Mouse (Mus musculus) lung, postnatal 0 days (tissue): ENCODE results near the gene Tle4. TPM values are rescaled to one million over a fixed set of nuclear protein-coding genes. Genes with fewer than 3 reads are reported as not detected.

Experiments
- ATAC-seq: fragments of 200-750 bp; cut with Nextera tagmentation; 2 replicates; pipeline ENCODE4 v1.8.0; 2017; ENCODE audit warnings: moderate library complexity
- DNase-seq: peaks from one replicate; pipeline ENCODE4 v3.0.0-alpha.2; 2016; ENCODE audit warnings: low spot score
- H3K27ac ChIP-seq: fragments of 300-500 bp; sonication (generic); 2 replicates; pipeline ENCODE4 v1.5.1; 2014; ENCODE audit warnings: antibody characterized with exemption, mild to moderate bottlenecking, low read length, mixed read lengths
- H3K27me3 ChIP-seq: fragments of 300-500 bp; sonication (generic); replicated peaks from 2 replicates; pipeline ENCODE4 v1.6.1; 2014; ENCODE audit warnings: low read length, mixed read lengths; ENCODE audit not compliant: insufficient read depth
- H3K36me3 ChIP-seq: fragments of 300-500 bp; sonication (generic); 2 replicates; pipeline ENCODE4 v1.6.1; 2014; ENCODE audit warnings: low read length, mixed read lengths; ENCODE audit not compliant: insufficient read depth
- H3K4me1 ChIP-seq: fragments of 300-500 bp; sonication (generic); 2 replicates; pipeline ENCODE4 v1.6.1; 2014; ENCODE audit warnings: antibody characterized with exemption, low read depth, low read length, mixed read lengths; ENCODE audit not compliant: insufficient read depth
- H3K4me2 ChIP-seq: fragments of 300-500 bp; sonication (generic); replicated peaks from 2 replicates; pipeline ENCODE4 v1.6.1; 2014; ENCODE audit warnings: low read depth, mild to moderate bottlenecking, low read length, moderate library complexity, mixed read lengths
- H3K4me3 ChIP-seq: fragments of 300-500 bp; sonication (generic); 2 replicates; pipeline ENCODE4 v1.5.1; 2014; ENCODE audit warnings: low read depth, low read length
- H3K9ac ChIP-seq: fragments of 300-500 bp; sonication (generic); replicated peaks from 2 replicates; pipeline ENCODE4 v1.6.1; 2014; ENCODE audit warnings: low read depth, mild to moderate bottlenecking
- H3K9me3 ChIP-seq: fragments of 300-500 bp; sonication (generic); 2 replicates; pipeline ENCODE4 v1.6.1; 2016; ENCODE audit warnings: low read length, mixed read lengths
- CTCF ChIP-seq: IDR thresholded peaks from 2 replicates; pipeline ENCODE4 v1.5.1; 2016; ENCODE audit warnings: antibody characterized with exemption, mild to moderate bottlenecking
- EP300 ChIP-seq: IDR thresholded peaks from 2 replicates; pipeline ENCODE4 v1.6.1; 2016; ENCODE audit warnings: antibody characterized with exemption, mild to moderate bottlenecking, control low read depth
- WGBS: fragments of 180-500 bp; shearing (Covaris S2); extraction: QIAGEN DNeasy Blood & Tissue Kit; methylation state at CpG from one replicate; pipeline ENCODE4 v1.1.7; 2014; 5-methylcytosine and 5-hydroxymethylcytosine counted together
- polyA plus RNA-seq: library from polyadenylated mRNA; unstranded; fragments of >200 nt; fragmentation: Nextera tagmentation; extraction: Ambion mirVana; gene quantifications from 2 replicates; pipeline ENCODE4 v1.2.1, GENCODE M21; 2015

Gene Tle4
- polyA plus RNA-seq, 1 experiment from 2014 or later = 12.1 TPM

DNA sequence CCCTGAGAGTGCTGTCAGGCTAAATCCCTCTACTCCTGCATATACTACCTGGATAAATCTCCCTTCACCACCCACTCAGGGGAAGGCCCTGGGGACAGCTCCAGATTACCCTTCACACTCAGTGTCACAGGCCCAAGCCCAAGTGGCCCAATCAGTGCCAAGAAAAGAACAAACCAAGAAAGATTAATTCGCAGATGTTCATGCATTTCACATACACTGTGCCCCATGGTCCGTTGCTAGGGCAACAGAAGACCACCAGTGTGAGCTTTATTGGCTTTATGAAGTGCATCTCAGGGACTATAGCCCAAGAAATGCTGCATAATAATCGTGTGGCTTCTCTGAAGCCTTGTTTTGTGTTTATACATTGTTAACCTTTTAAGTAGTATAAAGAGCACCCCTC, 92.5 kb downstream of the Tle4 start:
- no peak overlapping the region for H3K27ac ChIP-seq
- H3K4me3 ChIP-seq = no peak overlapping the region
- no peak overlapping the region for H3K9ac ChIP-seq
- no peaks in the 10 kb centered on the region for H3K27me3 ChIP-seq
- H3K4me1 ChIP-seq = peaks cover 10% of the 10 kb centered on the region; the same call in 1 of the 2 replicates
- ATAC-seq (no peak), DNase-seq (no peak)
- no peak overlapping the region for H3K4me2 ChIP-seq
- TF ChIP-seq EP300 = no peak
- TF ChIP-seq CTCF = no peak
- H3K9me3 ChIP-seq = no peaks in the 10 kb centered on the region
- no peaks in the 10 kb centered on the region for H3K36me3 ChIP-seq
- WGBS = 82% methylated on average over 3 of the region's 3 CpGs

DNA sequence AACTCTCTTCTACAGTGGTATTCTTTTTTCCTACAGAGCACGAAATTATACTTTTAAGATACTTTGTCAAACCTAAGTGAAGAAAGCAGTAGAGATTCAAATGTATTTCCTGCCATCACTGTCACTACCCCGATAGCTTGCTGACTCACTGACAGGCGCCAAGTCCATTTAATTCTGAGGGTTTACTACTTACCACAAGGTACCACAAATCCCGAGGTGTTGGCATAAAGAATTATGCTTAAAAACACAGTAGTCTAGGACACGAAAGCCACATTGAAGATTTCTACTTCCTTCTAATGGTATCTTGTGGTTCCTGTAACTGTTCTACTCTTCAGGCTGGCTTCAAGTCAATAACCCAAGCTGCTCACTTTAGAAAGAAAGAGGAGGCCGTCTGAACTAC, 94.0 kb downstream of the Tle4 start:
- no peak overlapping the region for H3K9ac ChIP-seq
- no peak for TF ChIP-seq CTCF
- no peak for TF ChIP-seq EP300
- no peak for DNase-seq
- peaks cover 10% of the 10 kb centered on the region; the same call in 1 of the 2 replicates for H3K4me1 ChIP-seq
- H3K36me3 ChIP-seq = no peaks in the 10 kb centered on the region
- no peak overlapping the region for H3K4me3 ChIP-seq
- no peaks in the 10 kb centered on the region for H3K9me3 ChIP-seq
- ATAC-seq = no peak
- H3K27ac ChIP-seq = no peak overlapping the region
- 73% methylated on average over 6 of the region's 6 CpGs for WGBS
- no peaks in the 10 kb centered on the region for H3K27me3 ChIP-seq
- H3K4me2 ChIP-seq = no peak overlapping the region

DNA sequence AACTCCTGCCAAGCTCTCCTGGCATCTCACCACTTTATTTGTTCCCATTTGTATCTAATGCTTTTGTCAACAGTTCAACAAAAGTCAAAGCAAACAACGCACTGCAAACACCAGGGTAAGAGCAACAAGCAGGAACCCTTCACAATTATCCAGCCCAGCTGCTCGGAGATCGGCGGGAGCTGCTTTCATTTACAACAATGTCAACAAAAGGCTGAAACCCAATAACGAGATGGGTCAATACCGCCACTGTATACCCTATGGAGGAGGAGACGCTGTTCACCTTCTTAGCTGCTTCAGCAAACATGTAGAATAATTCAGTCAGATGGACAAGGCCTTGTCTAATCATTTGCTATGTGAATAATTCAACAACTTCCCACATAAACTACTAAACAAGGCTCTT, 95.6 kb downstream of the Tle4 start:
- TF ChIP-seq EP300 = no peak
- TF ChIP-seq CTCF = no peak

DNA sequence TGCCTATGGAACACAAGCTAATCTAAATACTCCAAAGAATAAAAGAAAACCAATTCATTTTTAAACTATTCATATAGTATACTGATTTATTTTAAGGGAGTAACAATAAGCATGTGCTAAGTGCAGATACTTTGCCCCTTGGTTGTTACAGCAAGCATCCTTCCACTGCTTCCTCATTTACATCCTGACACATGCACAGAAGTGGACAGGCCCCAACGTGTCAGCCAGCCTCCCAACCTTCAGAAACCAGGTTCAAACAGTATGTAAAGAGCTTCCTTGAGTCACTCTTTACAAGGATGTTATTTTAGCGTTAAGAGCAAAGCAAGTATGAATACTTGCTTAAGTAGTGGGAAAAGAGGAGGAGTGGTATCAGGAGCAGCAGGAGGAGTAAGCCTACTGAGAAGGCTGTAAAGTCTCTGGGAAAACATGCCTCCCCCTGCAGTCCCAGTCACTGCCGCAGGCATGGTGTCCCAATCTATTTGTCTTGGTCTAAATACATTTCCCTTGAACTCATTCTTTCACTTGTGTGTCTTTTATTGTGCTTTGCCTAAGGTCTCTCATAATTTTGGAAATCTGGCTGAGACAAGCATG, 97.9 kb downstream of the Tle4 start:
- H3K9ac ChIP-seq = no peak overlapping the region
- H3K36me3 ChIP-seq = no peaks in the 10 kb centered on the region
- H3K9me3 ChIP-seq = no peaks in the 10 kb centered on the region
- ATAC-seq (peak; percentile 56), DNase-seq (peak; percentile 63)
- H3K27ac ChIP-seq = no peak overlapping the region
- no peak overlapping the region for H3K4me3 ChIP-seq
- no peaks in the 10 kb centered on the region for H3K27me3 ChIP-seq
- WGBS = 18% methylated on average over 3 of the region's 3 CpGs
- no peak for TF ChIP-seq EP300
- no peak for TF ChIP-seq CTCF
- H3K4me1 ChIP-seq = peaks cover 7% of the 10 kb centered on the region; the same call in 1 of the 2 replicates
- H3K4me2 ChIP-seq = no peak overlapping the region

More for the DNA sequence above, 95.6 kb downstream of the Tle4 start:
- no peaks in the 10 kb centered on the region for H3K27me3 ChIP-seq
- no peaks in the 10 kb centered on the region for H3K36me3 ChIP-seq
- H3K9ac ChIP-seq = no peak overlapping the region
- no peaks in the 10 kb centered on the region for H3K9me3 ChIP-seq
- ATAC-seq = no peak
- WGBS = 47% methylated on average over 7 of the region's 7 CpGs
- H3K4me1 ChIP-seq = peaks cover 10% of the 10 kb centered on the region; the same call in 1 of the 2 replicates
- H3K27ac ChIP-seq = no peak overlapping the region
- no peak overlapping the region for H3K4me3 ChIP-seq
- DNase-seq = peak; percentile 20
- no peak overlapping the region for H3K4me2 ChIP-seq

DNA sequence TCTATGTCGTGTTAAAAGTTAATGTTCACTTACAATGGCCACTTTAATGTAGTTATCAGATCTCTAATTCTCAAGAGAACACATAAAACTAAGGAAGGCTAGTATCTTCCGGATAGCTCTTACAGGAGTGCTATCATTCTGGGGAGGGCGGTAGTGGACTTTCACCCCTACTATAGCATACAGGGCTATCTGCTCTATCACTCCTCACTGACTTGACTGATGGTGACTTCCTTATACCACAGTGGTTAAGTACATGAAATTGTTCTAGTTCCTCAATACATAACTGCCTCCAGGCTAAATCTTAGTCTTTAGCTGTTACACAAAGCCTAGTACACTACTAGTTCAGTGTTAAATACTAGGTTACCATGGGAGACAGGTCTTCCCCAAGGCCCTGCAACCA, 104.8 kb downstream of the Tle4 start:
- H3K4me2 ChIP-seq = no peak overlapping the region
- H3K4me3 ChIP-seq = no peak overlapping the region
- no peak overlapping the region for H3K27ac ChIP-seq
- no peaks in the 10 kb centered on the region for H3K9me3 ChIP-seq
- no peaks in the 10 kb centered on the region for H3K27me3 ChIP-seq
- WGBS = 91% methylated on average over 3 of the region's 3 CpGs
- H3K4me1 ChIP-seq = no peaks in the 10 kb centered on the region
- ATAC-seq (no peak), DNase-seq (no peak)
- H3K9ac ChIP-seq = no peak overlapping the region
- TF ChIP-seq CTCF (no peak), EP300 (no peak)
- no peaks in the 10 kb centered on the region for H3K36me3 ChIP-seq

DNA sequence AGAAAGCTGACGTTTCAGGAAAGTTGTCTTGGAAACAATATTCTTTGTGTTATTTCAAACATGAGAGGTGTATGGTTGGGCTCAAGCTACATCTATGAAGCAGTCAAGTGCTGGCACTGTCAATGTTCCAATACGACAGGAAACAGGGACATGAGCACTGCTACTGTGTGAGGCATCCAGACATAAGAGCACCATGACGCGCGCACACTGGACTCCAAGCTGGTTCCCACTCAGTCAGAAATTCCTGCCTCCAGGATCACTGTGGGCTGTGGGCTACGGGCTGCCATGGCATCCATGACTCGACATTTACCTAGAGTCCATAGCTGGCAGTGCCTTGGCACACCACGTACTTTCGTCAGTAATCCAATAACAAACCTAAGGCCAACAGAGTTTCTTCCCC, 110.7 kb downstream of the Tle4 start:
- Histone ChIP-seq H3K4me3 (no peak overlapping the region), H3K27me3 (no peaks in the 10 kb centered on the region), H3K9ac (no peak overlapping the region), H3K9me3 (no peaks in the 10 kb centered on the region), H3K4me1 (no peaks in the 10 kb centered on the region), H3K4me2 (no peak overlapping the region), H3K27ac (no peak overlapping the region), H3K36me3 (no peaks in the 10 kb centered on the region)
- TF ChIP-seq CTCF = no peak
- TF ChIP-seq EP300 = no peak
- DNase-seq = no peak
- no peak for ATAC-seq
- WGBS = 84% methylated on average over 9 of the region's 9 CpGs

DNA sequence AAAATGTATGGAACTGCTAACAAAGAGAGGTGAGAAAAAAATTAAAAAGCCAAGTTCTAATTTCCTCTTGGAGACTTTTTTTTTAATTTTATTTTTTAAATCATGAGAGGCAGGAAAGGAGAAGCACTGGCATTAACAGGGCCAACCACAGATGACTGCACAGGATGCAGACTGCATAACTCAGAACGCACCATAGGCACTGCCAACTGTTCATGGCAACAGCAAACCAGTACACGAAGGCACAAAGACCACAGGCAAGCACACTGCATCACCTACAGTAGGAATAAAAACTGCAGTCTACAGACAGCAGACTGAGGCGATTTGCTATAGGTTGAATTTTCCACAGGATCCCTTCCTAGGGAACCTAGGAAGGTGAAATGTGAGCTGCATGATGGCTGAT, 112.7 kb downstream of the Tle4 start:
- 65% methylated on average over 3 of the region's 3 CpGs for WGBS
- ATAC-seq (no peak), DNase-seq (no peak)
- no peaks in the 10 kb centered on the region for H3K4me1 ChIP-seq
- no peaks in the 10 kb centered on the region for H3K36me3 ChIP-seq
- no peak overlapping the region for H3K4me2 ChIP-seq
- TF ChIP-seq EP300 (no peak), CTCF (no peak)
- no peaks in the 10 kb centered on the region for H3K9me3 ChIP-seq
- H3K27ac ChIP-seq = no peak overlapping the region
- no peak overlapping the region for H3K9ac ChIP-seq
- no peak overlapping the region for H3K4me3 ChIP-seq
- H3K27me3 ChIP-seq = no peaks in the 10 kb centered on the region
